Mouse (Mus musculus) layer of hippocampus, adult 11-12 months (tissue): ENCODE data around the gene Resp18.
A peak's percentile ranks its signal among the peaks of the same experiment; 100 is the strongest.

Source experiments
- DNase-seq: peaks from one replicate; pipeline ENCODE4 v3.0.0; 2022; ENCODE audit warnings: low spot score

The Resp18 gene

DNA sequence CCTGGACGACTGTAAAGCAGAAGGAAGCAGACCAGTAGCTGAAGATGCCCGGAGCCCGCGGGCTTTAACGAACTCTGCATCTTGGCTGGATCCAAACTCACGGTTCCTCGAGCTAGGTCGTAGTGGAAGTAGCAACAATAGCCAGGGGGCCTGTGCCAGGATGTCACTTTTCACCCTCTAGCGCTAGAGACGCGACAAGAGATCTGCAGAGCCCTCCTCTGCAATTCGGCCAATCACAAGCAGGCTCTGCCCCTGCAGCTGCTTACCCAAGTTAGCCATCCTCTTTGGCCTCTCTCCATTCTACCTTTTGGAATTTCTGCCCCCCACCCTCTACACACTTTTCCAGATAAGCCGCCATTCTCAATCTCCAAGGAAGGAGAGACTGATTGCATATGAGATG is at the start of gene Resp18:
TSS of gene Resp18 (minus strand) at position 188 of the 400 bp plus-strand sequence.
- DNase-seq, result no peak

DNA sequence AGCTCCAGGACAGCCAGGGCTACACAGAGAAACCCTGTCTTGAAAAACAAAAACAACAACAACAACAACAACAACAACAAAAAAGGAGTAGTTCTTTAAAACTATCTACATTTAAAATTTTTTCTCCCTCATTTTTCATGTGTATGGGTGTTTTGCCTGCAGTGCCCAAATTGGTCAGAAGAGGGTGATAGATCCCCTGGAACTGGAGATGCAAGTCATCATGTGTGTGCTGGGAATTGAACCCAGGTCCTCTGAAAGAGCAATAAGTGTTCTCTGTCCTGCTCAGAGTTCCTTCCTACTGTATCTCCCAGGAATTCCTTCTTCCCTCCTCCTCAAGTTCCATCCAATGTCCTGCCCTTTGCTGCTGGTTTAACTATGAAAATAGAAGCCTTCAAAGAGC is 49.2 kb upstream of the Resp18 start:
- no peak for DNase-seq

DNA sequence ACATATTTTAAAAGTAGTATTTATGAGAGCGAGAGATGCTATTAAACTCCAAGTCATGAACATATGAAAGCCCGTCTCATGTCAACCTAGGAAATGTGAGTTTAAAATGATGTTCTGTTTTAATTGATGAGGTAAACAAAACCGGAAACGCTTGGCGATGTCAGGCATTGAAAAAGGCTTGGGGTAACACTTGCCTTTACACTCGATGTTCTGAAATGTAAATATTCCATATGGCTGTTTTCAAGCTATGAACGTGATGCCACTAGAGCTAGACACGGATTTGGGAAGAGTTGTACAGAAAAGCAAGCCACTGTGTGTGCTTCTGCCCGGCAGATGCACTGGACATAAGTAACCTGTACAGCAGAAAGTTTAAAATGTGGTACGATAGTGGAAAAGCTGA is 41.0 kb upstream of the Resp18 start:
- DNase-seq, result no peak

DNA sequence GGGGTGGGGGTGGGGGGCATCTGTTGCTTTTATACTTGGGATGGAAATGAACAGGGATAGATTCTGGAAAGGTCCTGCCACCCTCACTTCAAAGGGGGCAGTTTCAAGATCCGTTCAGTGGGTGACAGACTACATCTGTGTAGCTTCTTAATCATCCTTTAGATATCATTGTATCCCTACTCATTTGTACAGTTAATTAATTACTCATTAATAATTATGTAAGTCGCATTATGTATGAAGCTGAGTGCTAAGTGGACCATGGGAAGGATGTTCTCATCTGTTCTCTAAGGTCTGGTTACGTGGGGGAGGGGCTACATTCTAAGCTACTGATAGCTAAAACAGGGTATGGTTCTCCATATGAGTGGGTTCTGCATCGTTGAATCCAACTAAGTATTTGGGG is 40.5 kb upstream of the Resp18 start:
- DNase-seq, result no peak

DNA sequence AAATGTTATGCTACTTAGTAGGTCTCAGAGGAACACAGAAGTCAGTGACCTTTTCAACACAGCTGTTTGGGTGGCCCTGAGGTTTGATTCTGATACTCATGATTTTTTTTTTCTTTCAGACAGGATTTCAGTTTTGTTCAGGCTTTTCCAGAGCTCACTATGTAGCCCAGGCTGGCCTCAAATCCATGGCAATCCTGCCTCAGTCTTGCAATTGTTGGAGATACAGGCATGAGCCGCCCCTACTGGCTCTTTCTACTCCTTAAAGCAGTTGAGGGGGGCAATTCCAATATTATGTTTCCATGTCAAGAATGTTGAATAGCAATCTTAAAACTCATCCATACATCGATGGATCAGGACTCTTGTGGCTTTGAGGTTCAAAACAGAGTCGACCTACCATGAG is 40.1 kb upstream of the Resp18 start:
- no peak for DNase-seq

DNA sequence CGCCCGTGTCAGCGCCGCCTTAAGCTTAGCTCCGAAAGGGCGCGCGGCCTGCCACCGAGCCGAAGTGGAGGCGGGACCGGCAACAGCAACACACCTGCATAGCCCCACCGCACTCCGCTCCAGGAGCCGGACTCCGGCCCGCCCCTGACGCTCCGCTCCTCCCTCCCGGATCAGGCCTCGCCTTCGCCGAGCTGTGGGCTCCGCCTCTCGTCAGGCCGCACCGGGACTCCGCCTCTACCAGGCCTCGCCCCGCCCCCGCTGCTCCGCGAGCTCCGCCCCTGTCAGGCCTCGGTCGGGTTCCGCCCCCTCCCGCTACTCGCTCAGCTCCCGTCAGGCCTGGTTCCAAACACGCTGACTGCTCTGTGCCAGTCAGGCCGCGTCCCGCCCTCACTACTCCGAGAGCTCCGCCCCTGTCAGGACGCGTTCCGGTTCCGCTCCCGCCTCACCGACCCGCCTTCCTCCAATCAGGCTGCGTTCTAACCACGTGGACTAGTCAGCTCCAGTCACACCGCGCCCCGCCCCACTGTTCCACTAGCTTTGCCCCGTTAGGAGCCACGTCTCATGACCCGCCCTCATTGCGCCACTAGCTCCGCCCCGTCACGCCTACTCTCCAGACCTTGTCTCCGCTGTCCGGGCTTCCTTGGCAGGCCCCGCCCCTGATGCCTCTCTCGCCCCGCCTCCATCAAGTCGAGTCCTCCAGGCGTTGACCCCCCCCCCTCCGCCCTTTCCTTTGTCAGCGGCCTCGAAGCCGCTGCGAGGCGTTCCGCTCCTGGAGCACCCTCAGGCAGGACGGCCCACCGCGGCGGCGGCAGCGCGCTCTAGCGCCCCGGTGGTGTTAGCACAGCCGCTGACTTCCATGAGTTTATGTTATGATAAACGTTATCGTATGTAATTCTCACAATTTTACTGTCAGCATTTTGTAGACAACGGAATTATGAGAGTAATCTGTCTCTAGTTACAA is 39.3 kb upstream of the Resp18 start, which contains the start of gene Dnpep:
TSS of gene Dnpep (minus strand) at position 750 of the 961 bp plus-strand sequence.
- DNase-seq, result peak; percentile 100

DNA sequence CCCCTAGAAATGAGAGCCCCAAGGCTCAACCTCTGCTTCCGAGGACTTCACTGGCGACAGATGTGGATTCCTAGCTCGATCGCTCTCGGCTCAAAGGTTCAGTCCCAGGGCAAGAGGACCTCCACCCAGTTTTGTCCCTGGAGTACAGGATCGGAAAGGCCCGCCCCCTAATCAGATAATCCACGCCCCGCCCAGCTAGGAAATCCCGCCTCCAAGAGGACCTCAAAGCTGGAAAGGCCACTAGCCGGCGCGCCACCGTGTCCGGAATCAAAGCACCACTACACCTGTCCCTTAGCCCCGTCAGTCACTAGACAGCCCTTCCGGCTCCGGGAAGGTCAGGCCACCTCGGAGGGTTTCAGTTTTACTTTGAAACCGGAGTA is 38.6 kb upstream of the Resp18 start:
- DNase-seq, result peak; percentile 77

DNA sequence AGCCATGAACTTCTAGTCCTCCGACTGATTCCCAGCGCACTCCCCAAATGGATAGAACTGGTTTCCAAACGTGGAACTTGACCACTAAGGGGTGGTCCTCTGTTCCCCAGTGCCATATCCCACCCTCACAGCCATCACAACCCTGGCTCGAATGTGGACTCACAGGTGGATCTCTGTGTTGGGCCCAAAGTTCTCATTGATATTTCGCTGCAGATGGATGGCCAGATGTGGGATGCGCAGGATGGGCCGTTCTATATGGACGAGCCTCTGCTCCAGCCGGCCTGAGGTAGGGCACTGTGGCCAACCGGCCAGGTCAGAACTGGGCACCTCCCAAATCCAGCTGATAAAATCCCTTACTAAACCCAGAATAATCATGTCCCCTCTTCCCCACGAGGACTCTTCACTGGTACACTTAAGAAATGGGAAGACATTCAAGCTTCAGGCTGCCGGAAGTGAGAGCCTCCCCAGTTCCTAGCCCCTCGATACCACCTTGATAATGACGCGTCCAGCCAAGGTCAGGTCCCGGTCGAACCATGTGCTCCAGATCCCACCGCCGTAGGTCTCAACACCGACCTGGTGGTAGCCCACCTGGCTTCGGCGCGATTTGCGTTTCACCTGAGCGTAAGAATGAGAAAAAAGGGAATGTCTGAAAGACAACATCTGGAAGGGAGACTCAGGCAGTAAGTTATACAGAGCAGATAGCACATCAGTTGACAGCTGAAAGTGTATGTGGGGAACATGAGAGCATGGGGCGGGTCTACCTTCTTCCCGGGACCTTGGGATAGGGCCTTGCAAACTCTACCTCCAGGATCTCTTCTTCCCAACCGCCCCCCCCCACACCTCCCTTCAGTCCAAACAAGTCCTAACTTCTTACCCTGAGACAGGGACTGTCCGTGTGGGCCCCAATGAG is 37.5 kb upstream of the Resp18 start:
- no peak for DNase-seq

DNA sequence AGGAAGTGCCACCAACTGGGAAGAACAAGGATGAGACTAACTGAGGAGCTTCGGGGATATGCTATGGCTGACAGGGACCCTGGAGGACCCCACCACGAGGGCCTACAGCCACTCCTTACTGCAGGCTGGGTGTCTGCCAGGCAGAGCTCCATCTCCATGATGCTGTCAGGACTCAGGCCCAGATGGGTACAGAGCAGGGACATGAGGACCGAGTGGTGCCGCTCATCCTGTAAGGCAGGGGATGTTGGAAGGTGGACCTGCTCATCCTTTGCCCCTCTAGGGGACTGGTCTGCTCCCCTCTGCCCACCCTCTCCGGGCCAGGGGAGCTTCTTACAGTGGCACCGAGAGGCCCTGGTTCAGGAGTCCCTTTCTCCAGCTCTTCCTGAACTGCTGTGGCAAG is 36.8 kb upstream of the Resp18 start:
- DNase-seq, result no peak

DNA sequence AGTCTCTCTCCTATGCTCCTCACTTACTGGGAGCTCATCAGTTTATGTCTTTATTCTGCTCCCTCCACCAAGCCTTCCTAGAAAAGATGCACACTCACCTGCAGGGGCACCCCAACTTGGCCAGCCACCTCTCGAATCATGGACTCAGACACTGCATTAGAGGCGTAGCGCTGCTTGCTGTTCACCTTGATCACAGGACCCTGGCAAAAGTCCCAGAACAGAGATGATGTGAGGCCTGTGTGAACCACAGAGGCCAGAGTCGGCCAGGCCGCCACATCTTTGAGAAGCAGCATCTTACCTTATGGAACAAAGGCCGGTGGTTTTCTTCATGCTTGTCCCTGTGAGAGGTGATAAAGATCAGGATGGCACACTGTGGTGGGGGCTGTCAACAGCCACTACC is 33.5 kb upstream of the Resp18 start:
- no peak for DNase-seq

DNA sequence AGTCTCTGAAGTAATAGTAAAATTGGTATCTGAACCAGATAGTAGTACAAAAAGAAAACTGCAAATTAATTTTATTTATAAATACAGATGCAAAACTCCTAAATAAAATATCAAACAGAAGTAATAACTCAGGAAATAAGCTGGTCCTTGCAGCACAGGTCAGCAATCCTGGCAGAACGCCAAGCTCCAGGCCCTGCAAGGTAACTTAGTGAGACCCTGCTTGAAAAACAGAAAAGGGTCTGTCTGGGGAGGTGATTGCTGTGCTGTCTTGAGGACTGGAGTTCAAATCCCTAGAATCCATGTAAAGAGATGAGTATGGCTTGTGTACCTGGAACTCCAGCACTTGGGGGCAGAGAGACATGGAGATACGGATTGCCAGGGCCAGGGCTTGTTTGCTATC is 26.4 kb upstream of the Resp18 start:
- no peak for DNase-seq

DNA sequence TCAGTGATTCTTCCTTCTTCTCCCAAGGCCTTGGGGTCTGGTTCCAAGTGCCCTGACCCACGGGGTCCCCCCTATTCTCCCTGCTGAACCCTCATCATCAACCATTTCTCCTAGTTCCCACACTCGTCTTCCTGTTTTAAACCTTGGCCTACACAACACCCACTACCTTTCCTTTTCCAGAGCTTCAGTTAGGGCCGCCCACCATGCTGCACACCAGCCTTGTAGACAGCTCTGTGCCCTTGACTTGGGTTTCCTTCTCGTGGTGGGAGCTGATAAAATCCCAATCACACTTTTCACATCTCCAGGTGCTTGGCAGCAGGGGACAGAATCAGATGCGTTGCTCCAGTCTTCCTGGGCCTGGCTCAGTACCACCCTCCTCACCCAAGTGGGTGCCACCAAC is 16.1 kb upstream of the Resp18 start:
- DNase-seq, result no peak

DNA sequence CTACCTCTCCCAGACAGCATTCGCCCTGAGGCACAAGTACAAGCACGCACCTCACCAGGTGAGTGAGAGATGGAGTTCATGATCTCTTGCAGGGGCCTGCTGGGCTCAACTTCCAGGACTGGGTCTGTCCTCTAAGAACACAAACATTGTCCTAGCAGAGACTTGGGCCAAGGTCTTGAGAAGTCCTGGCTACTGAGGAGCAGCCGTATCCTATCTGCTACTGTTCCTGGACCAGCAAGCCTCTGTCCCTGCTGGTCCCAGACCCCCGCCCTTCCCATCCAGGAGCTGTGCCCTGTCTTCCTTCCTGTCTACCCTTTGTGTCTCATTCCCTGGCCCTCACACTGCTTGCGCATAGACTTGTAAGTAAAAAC is 15.1 kb upstream of the Resp18 start:
- no peak for DNase-seq

DNA sequence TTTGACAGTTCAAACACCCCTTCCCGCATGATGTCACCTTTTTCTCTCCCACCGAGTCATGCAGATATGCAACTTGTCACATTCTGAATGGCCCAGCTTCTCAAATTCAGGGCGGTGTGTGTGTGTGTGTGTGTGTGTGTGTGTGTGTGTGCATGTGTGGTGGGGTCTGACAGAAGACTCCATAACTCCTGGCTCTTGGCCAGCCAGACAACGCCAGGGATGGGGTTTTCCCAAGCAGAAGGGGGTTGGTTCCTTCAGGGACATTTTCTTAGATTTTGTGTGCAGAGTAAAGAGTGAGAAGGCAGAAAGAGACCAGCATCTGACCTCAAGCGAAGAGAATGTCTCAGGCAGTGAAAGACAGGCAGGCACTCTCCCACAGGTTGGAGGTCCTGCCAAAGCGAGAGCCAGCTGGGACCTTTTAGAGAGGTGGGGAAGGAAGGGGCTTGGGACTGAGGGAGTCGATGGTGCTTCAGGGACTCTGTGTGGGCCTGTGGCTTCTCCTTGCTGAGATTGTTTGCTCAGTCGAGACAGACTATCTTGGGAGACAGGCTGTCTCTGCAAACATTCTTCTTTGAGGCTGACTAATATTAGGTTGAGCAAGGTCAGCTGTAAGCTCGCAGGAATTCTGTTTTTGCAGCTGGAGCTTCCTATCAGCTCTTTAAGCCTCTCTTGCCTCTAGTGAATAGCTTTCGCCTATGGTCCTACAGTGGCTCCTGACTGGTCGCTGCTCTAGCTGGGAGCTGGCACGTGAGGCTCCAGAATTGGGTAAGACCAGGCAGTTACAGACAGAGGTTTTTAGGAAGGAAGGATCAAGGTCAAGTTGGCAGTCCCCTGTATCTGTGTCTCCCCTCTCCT is 14.5 kb upstream of the Resp18 start:
- no peak for DNase-seq

DNA sequence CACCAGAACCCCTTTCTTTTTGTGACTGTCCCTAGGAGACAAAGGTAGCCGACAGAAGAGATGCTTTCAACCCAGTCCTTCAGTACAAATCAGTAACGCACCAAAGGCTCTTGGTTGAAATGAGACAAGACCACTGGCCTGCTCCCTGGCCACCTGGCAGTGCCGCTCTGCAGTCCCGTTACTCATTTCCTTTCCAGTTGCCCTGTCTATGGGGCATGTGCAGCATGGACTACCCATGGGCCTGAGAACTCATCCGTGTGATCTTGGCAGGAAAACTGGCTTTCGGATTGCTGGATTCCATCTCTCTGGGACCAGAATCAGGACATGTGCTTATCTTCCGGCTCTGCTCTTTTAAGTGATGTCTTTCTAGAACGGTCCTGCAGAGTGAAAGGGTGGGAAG is 13.1 kb upstream of the Resp18 start:
- no peak for DNase-seq

DNA sequence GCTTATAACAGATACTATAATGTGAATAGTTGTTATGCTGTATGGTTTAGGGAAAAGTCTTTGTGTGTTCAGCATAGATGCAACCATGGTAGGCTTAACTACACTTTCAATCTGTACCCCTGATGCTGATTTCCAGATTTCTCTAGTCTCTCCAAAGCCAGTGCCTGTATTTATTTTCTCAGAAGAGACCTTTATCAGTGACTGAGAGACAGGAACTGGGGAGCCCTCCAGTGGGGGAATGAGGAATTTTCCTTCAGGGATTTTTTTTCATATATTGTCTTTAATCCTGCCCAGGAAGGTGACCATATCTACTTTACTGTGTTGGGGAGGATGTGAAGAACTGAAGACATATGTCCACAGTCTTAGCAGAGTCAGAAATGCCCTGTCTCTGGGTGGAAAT is 12.4 kb upstream of the Resp18 start:
- peak; percentile 76 for DNase-seq

DNA sequence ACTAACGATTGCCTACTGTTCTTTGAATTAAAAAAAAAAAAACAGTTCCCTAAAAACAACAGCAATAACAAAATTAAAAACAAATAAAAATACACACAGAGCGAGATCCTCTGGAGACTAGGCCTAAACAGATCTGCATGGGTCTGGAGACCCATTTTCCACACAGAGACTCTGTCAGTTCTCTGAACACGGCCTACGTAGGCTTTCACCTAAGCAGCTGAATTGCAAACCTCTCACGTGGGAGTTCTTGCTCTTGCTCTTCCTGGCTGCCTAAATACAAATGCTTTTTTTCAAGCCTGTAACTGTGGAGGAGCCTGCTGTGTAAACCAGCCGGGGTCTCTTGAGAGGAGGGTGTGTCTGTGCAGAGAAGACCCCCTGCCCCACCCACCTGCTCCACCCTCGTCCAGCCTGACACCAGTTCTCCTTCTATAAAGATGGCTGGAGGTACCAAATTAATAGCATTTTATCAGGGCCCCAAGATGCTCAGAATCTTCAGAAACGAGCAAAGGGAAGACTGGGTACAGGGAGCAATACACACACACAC is 11.7 kb upstream of the Resp18 start:
- no peak for DNase-seq

DNA sequence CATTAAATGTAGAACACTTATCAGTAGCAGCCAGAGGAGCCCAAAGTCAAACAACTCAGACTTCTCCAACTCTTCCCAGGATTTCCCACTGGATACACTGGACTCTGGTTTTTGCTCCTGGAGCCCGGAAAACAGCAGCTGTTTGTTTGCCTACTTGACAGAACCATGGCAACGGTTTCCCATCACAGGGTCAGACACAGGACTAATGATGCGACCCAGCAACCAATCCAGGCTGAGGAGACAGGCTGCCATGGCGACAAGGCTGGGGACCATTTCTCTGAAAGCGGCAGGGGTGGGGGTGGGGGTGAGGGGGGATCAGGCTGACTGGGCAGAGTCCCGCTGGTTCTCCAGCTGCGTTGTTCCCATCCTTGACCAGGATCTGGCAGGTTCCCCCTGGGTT is 11.2 kb upstream of the Resp18 start:
- DNase-seq, result peak; percentile 45

DNA sequence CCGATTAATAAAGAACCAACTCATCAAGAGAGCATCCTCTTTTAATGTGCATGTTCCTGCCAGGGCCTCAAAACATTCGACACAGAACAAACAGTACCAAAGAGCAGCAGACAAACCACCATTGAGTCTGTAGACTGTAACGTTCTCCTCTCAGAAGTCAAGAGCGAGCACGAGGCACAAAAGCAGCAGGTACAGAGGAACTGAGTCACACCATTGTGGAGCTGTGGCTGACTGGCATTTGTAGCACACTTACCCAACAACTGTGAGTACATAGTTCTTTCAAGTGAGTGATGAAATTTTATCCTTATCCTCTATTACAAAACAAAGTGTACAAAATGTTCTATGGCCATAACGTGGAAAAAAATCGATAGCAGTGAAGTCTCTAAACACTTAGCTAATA is 6.7 kb upstream of the Resp18 start:
- no peak for DNase-seq

DNA sequence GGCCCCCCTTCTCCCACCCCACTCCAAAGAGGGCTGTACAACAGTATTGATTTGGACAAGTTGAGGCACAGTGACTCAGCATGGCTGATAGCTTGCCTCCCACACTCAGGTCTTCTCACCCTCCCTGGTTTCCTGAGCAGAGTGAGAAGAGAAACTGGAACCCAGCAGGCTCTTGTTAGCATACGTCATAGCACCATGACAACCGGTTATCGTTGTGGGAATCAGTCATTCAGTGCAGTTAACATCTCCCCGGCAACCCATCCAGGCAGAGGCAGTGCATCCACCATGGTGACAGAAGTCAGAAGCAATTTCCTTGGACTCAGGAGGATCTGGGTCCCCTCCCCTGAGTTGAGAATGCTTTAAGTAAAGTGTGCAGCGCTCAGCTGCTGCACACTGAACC is 4.8 kb upstream of the Resp18 start:
- no peak for DNase-seq
